Mouse (Mus musculus): ENCODE measurements around the gene Hist1h2be.

DNA sequence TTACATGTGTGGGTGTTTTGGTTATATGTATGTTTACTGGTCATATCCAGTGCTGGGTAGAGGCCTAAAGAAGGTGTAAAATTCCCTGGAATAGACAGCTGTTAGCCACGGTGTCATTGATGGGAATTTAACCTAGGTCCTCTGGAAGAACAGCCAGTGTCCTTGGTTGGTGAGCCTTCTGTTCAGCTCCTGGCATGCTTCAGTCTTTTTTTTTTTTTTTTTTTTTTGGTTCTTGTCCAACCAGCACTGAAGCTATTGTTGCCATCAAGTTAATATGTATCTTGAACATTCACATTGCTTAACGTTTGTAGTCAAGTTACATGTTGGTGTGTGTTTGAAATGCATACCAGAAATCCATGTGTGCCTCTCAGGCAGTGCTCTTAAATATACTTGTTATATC, 56.4 kb downstream of the Hist1h2be start:
- no peak for TF ChIP-seq CTCF (IDR thresholded peaks at IDR 0.05; ENCODE audit: extremely low read depth, insufficient read depth, insufficient read length, insufficient replicate concordance)
- no peak for TF ChIP-seq POLR2A (IDR thresholded peaks at IDR 0.05; ENCODE audit: low read depth, low read length)

Data from spleen, adult 2 months (tissue).